Mouse (Mus musculus) cerebellum, adult 2 months (tissue): ENCODE data around the gene Syt14.

ENCODE experiments used
- CTCF ChIP-seq: fragments of 200-500 bp; IDR thresholded peaks from 2 replicates; pipeline ENCODE4 v1.5.1; 2011; ENCODE audit warnings: low read depth, mild to moderate bottlenecking, control low read depth, low read length, moderate library complexity, borderline replicate concordance; ENCODE audit not compliant: insufficient read depth
- POLR2A ChIP-seq: fragments of 200-500 bp; IDR thresholded peaks from 2 replicates; pipeline ENCODE4 v1.6.1; 2011; ENCODE audit warnings: low read length, control low read depth, borderline replicate concordance; ENCODE audit not compliant: insufficient read depth

DNA sequence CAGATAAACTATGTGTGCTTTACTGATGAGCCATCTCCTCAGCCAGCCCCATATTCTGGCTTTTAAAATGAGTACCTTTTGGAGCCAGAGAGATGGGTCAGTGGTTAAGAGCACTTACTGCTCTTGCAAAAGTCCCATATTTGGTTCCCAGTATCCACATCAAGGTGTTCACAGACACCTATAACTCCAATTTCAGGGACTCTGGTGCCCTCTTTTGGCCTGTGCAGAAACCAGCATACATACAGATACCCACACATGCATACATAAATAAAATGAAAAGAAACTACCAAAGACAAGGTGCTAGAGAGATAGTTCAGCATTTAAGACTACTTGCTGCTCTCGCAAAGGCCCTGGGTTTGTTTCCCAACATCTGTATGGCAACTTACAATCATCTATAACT, 48.4 kb upstream of the Syt14 start:
- TF ChIP-seq CTCF: no peak
- no peak for TF ChIP-seq POLR2A
